Mouse (Mus musculus): ENCODE data around the gene Unc5a. TPM values are rescaled to one million over a fixed set of nuclear protein-coding genes. Genes with fewer than 3 reads are reported as not detected.
A peak's percentile ranks its signal among the peaks of the same experiment; 100 is the strongest.

Unc5a gene
- total RNA-seq, 1 experiment from 2014 or later, result 7.2 TPM

DNA sequence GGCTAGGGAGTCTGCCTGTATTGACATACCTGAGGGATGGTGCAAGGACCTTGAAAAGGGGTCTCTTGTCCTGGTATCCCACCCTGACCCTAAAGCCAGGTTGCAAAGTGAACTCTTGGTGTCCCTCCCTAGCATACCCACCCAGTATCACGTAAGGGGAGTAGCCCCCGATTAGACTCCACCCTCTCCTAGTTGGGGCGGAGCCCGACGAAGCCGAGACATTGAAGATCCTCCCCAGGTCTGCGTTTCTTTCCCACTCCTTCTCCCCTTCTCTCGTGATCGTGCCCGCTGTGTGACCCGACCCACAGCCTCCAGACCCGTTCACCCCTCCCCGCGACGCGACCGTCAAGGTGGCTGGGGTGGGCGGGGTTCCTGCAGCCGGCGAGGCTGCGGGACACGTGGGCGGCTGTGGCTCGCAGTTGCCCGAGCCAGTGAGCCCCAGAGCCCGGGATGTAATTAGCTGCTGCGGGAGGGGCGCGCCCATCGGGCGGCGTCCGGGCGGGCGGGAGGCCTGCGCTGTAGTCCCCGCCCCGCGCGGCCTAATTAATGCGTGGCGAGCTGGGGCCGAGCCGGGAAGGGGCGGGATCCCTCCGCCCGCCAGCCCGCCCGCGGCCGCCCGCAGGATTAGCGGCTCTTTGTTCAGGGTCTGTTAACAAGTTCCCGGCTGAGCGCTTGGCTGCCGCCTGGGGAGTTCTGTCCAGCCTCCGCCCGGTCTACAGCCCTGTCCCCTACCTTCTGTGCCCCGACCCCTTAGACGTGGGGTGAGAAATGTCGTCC is 6.7 kb downstream of the Unc5a start:
- peak; percentile 54 for DNase-seq

DNA sequence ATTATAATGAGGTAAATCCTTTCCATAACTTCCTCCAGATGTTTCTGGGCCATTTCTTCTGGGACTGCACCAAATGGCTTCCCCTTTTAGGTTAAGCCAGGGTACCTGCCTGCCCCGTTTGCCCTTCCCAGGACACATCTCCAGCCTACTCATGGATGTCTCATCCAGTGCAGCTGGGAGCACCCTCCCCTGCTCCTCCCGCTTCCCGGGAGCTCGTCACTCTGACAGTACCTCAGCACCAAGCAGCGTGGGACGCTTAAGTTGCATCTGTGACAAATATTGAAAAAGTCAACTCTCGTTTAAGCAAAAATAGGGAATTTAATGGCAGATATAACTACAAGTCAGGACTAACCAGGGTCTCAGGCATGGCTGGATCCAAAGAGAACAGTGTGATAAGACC is 8.1 kb downstream of the Unc5a start:
- DNase-seq, result no peak

DNA sequence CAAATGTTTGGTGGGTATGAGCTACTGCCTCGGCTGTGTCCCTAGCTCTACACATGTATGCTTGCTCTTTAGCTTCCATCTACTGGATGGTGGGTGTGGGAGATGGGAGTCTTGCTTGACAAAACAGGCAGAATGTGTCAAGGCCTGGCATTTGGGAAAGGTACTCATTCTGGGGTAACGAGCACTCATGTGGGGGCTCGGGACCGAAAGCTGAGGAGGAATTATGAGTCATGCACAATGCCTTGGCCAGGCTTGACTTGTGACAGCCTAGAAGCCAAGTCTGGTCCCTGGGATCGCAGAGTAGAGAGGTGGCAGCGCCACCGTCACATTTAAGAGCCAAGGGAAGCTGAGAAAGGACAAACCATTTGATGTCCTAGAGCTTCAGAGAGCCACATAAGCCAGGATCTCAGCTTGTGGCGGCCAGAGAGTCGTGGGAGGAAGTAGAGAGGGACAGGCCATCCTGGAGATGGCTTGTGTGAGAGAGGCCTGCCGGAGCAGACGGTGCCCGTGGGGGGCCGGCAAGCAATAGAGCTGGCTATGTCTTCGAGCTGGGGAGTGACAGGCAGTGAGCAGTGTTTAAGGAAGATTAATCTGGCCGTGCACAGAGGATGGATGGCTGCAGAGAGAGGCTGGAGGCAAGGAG is 10.0 kb downstream of the Unc5a start:
- no peak for DNase-seq

DNA sequence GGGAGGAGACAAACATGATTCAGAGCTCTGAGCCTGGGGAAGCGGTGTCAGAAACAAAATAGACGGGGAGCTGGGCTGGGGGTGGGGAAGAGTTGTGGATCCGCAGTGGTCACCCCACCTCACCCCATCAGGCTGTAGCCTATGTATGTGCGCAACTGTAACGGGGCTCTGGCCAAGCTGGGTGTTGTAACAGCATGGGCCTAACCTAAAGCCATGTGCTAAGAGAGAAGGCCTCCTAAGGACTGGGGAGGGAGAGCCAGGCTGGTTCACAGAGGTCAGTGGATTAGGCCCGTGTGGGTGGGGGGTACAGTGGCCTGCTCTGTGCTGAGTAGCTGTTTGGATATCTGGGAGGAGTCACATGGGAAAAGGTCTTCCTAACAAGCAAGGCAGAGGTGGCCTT is 10.6 kb downstream of the Unc5a start:
- no peak for DNase-seq

DNA sequence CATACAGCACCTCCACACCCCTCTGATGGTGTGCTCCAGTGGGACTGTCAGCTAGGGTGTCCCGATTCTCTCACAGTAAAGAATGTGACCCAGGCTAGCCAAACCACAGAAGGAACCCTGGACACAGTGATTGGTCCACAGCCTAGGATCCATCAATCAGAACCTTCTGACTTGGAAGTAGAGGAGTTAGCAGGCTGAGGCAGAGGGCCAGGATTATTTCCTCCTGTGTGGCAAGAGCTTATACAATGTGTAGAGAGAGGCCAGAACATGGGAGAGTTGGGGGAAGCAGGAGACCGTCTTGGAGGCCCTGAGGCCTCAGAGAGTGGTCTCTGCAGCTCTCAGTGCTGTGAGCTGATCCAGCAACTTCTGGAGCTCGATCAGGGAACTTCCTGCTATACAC is 11.3 kb downstream of the Unc5a start:
- DNase-seq, result no peak

DNA sequence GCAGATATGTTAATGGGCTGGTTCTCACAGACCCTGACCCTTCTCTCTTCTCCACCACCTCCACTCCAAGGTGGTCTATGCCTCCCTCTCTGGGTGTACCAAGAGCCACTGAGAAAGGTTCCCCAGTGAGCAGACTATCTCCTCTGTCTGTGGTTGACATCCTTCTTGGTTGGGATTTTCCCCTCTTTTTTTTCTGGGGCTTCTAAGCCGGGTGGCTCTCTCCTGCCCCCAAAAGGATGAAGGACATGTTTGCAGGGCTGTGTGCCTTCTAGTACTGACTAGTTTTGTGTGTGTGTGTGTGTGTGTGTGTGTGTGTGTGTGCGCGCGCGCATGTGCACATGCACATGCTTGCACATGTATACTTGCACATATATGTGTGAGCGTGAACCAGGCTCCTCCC is 16.0 kb downstream of the Unc5a start:
- no peak for DNase-seq

DNA sequence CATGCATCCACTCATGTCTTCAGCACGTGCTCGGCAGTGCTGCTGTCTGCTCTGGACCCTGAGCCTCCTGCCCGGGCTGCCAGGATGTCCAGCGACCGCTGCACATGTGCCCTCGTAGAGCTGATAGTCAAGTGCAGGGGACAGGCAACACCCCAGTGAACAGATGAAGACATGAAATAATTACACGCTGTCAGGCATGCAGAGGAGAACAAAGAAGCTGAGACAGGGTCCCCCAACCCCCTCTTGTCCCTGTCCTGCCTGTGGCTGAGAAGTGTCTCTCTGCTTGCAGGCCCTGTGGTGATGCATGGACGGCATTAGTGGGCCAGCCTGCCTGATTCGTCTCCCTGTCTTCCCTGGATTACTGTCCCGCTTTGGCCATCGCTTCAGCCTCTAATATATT is 18.3 kb downstream of the Unc5a start:
- DNase-seq, result no peak

DNA sequence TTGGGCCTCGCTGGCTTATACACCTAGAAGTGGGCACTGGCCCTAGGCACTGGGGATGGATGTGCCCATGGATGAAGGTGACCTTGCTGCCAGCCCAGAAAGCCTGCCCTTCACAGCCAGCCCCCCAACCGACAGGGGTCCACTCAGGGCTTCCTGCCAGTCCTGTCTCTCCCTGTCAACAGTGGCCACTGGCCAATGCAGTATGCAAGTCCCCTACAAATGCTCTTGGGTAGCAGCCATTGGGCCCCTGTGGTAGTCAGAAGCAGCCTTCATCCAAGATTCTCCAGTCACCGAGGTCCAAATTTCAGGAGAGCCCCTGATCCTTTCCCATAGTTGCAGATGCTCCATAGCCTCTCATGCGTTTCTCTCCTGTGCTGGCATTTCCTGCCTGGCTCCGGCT is 19.4 kb downstream of the Unc5a start:
- no peak for DNase-seq

DNA sequence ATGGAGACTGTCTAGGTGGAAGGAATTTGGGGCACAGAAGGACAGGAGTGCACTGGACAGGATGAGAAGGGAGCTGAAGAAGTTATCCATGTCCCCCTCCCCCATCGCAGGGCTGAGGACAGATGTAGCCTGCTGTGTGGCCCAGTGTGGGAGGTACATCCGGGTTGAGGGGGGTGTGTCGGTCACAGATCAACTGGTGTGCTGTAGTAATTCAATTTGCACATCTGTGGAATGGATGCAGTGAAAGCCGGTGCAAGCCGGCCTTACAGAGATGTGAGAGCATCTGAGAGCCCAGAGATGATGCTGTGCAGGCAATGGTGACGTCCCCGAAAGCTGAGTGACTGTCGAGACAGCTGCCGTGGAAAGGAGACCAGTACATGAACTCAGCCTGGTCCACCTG is 20.3 kb downstream of the Unc5a start:
- DNase-seq, result no peak

DNA sequence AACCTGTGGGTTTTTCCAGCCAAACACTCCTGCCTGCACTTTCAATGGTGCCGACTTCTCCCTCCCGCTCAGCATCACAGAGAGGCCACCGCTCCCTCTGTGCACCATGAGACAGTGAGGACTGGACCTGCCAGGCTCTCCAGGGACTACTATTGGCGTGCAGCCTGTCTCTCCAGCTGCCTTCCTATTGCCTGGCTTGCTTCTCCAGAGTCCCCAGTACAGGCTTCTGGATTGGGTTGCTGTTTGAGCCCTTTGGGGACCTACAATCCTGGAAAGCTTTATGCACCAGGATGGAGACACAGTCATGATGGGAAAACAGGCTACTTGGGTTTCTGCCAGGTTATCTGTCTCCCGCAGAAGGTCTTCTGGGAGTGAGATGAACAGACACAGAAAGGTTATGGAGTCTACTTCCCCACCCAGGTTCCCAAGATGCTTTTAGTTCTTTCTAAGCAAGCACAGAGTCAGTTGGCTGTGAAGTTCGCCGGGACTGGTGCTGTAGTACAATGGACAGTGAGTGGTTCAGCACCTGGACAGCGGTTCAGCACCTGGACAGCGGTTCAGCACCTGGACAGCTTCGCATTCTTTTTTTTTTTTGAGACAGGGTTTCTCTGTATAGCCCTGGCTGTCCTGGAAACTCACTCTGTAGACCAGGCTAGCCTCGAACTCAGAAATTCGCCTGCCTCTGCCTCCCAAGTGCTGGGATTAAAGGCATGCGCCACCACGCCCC is 21.5 kb downstream of the Unc5a start:
- peak; percentile 73 for DNase-seq

DNA sequence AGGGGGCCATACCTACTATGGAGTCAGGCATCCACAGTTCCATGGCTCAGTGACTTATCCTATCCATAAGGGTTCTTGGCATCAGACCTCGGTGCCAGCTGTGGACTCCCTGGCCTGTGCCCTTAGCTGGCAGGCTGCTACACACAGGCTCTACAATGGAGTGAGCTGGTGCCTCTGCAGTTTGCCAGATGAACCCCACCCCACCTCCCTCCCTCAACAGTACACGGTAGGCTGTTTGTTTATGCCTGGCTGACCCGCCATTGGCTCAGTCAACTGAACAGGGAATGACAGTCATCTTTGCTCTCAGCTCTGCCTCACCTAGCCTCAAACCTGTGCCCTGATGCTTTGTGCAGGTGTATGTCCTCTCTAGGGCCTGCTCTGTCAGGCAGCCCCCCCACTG is 26.3 kb downstream of the Unc5a start:
- DNase-seq, result no peak

DNA sequence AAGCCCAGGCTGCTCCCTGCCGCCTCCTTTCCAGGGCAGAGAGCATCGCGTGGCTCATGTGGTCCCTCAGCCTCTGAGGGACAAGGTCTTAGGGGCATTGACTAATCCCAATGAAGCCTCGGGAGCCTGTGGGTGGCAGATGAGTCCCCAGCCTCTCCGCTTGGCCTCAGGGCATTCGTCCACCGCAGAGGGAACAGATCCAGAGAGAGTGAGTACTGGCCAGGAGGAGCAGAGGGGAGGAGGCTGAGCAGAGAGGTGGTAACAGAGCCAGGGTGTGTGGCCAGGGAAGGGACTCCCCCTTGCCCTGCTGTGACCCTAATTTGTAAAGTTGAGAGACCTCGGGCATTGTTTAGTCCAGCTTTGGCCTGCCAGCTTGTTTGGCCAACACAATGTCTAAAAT is 29.6 kb downstream of the Unc5a start:
- peak; percentile 30 for DNase-seq

DNA sequence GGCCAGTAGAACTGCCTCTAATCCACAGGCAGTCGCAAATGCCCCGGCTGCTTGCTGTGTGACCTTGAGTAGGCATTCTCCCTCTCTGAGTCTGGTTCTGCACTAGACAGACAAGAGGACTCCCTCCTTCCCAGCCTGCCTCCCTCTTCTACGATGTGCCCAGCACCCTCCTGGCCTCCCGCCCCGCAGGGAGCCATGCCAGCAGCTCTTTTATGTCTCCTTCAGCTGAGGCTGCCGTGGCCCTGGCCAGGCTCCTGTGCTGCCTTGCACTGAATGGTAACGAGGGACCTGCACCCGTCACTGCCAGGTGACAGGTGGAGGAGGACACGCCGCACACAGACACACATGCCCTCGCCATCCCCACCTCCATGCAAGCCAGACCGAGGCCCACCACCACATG is 31.7 kb downstream of the Unc5a start:
- peak; percentile 71 for DNase-seq

DNA sequence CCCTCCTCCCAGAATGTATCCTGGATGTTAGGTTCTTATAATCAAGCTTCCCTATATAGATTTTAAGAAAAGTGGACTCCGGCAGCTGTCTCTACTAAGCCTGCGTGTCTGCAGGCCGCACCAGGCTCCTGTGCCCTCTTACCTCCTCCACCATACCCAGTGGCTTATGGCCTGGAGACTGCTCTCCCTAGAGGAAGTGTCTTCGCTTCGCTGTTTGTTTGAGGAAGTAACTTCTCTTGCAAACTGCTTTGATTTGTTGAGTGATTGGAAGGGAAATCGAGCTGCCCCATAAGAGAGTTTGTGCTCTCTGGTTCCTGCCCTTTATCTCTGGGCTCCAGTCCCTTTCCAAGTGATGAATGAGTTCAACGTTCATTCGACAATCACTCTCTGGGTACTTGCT is 33.8 kb downstream of the Unc5a start:
- no peak for DNase-seq

DNA sequence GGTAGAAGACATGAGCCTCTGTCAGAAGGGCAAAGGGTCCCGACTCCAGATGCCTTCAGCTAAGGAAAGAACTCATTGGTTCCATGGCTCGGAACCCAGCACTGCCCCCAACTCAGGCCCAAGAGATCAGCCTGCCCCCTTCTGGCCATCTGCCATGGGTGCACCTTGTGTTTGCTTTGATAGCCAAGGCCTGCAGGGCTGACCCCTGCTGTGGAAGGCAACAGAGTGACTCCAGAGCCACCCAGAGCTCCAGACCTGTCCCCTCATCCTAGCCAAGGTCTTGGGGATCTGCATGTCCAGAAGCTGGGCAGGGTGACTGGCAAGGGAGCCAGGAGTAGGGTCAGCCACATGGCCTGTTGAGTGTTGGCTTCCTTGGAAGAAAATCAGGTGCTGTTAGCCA is 34.4 kb downstream of the Unc5a start:
- DNase-seq, result no peak

DNA sequence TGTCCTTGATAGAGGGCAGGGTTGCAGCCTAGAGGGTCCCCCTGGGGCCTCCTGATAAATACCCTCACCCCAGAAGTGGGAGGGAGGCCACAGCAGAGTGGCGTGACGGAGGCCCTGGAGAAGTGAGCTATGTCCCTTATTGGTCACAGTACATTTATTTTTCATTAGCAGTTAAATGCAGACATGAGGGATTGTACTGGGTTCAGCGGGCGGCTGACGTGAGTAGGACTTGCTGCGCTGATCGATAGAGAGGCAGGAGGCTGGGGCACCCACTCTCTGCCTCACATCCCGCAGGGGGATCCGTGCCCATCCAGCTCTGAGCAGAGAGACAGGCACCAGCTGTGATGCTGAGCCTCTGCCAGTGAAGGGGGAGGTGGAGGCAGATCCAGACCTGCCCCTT is 38.2 kb downstream of the Unc5a start:
- DNase-seq, result no peak

DNA sequence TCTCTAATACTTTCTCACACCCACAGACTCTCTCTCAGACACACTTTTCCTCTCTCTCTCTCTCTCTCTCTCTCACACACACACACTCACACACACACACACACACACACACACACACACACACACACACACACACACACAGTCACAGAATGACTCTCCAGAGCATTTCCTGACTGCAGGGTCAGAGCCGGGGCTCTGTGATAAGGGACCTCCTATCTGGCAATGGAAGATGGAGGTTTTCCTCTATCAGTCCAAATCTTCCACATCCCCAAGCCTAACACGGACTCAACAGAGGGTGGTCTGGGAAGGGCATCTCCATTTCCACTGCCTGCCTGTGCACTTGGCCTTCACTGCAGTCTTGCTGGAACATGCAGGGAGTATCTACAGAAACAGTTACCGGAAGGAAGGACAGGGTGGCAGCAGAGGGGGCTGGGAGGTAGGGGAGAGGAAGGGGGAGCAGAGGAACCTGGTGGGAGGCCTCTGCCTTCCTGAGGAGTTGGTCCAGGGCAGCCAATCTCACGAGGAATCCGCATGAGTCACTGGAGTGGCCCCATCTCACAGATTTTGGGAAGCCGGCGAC is 39.1 kb downstream of the Unc5a start:
- no peak for DNase-seq

DNA sequence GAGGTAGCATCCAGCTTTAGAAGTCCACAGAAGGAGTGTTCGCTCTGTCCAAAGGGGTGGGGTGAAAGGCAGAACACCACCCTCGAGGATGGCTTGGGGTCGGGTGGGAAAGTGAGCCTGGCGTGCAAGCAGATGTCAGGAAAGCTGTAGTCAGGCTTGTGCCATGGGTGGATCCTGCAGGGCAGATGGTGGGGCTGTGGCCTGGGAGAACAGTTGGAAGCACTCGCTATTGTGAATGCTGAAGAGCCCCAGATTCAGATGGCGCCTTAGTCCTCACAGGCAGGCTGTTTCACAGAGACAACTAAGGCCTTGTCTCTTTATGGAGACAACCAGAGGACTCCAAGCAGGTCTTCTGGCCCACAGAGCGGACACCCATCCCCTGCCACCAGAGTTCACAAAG is 43.0 kb downstream of the Unc5a start:
- no peak for DNase-seq

DNA sequence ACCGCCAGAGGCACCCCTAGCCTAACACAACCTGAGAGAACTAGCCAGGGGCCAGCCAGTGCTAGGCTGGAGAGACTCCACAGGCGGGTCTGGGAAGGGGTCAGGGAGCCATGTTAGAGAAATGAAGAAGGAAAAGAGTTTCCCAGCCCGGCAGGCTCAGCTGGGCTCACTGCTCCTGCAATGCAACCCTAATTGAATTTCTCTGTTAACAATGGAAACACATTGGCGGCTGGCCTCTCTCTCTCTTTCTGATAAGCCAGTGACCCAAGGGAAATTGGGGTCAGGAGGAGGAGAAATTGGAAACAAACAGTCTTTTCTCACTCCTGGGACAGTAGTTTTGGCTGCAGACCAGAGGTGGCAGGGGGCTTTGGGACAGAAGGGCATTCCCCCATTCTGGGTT is 45.4 kb downstream of the Unc5a start:
- DNase-seq, result no peak

DNA sequence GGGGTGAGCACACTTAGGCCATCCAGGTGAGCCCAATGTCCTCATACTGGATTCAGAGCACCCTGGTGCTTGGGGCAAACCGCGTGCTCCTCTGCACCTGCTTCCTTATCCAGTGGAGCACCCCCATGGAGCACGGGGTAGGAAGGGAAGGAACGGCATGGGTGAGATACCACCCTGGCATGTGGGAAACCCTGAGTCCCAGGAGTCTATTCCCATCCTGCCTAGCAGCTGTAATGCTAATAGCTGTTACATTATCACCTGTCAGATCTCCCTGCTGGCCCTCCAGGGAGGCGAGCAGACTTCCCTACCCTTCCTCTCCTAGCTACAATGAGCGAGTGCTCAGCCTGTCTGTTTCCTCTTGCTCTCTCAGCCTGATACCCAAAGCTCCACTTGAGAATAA is 46.0 kb downstream of the Unc5a start:
- DNase-seq, result no peak

DNA sequence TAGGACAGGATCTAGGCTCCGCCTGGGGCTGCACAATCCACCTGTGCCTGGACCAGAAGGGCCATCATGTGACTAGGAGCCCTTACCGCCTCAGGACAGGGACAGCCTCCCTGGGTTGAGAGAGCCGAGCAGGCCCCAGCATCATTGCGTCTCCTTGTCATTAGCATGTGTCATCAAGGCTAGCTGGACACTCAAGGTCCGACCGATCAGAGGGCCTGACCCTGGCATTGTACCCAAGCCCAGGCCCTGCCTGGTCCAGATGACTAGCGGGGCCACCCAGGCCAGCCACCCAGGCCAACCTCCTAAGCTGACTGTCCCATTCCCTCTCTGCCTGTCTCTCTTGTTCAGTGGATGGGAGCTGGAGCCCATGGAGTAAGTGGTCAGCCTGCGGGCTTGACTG is 48.4 kb downstream of the Unc5a start:
- peak; percentile 50 for DNase-seq

DNA sequence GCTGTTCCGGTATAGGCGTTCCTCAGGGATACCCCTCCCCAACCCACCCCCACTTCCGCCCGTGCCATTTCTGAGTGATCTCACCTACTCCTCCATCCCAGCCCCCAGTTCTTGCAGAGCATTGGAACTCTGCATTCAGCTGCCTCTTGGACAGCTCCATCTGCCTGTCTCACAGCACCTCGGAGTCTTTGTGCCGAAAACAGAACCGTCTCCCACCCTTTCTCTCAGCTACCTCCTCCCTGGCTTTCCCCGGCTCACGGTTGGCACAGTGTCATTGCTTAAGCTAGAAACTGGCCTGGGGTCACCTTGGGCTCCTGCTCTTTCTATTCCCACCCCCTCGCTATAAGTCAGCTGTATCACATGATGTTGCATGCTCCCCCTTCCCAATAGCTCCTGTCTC is 51.2 kb downstream of the Unc5a start:
- no peak for DNase-seq

DNA sequence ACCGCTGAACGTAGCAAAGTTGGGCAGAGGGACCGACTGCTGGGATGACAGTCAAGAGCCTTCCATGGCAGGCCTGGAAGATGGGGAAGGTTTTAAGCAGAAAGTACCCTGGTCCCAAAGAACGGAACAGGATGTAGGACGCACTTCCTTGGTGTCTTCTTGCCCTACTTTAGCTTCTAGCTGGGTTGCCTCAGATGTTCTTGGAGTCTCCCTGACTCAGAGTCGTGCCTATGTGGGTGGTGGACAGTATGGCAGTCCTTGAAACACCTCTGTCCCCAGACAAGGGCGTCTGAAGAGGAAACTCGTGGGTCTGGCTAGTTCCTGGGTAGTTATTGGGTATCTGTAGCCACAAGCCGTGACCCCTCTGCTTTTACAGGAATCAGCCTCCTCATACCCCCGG is 52.9 kb downstream of the Unc5a start:
- DNase-seq, result no peak

Measured in adrenal gland, postnatal 14 days (tissue).